Mouse (Mus musculus) ZHBTc4 (cell line): ENCODE data around the gene Plk5.

ENCODE experiments used
- DNase-seq: peaks from one replicate; pipeline ENCODE4 v3.0.0-alpha.2; 2011; ENCODE audit warnings: low read depth, low spot score

Gene Plk5

DNA sequence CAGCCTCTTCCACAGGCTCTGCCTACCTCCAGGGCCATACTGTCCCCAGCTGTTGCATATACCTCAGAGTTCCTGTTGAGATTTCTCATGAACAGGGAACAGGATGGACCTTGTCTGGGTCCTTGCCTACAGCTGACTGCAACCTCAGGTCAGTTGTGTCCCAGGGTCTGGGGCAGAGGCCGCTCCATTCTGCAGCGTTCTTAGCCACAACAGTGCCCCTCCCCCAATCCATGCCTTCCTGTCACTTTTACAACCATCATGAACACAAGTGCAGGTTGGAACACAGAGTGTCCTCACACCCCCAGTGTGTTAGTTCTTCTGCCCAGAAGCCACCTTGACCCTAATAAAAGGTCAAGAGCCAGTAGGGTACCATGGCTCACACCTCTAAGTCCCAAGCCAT is 32.5 kb downstream of the Plk5 start:
- DNase-seq: no peak

DNA sequence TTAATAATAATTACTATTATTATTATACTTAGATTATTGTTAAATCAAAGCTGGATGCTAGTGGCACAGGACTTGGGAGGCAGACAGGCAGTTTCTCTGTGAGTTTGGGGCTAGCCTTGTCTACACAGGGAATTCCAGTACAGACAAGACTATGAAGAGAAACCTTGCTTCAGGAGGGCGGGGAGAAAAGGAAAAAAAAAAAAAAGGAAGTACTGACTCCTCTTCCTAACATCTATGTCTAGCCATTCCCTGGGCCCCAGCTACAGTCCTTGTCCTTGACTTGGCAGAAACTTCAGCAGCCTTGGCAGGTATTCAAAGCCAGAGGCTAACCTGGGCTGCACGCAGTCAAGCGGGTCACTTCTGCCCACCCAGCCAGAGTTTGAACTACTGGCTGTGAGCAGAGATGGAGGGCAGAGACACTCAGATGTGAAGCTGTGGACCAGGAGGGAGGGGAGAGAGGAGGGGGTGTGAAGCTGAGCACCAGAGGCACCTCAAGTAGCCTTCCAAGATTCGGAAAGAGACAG is 33.0 kb downstream of the Plk5 start:
- DNase-seq: no peak

DNA sequence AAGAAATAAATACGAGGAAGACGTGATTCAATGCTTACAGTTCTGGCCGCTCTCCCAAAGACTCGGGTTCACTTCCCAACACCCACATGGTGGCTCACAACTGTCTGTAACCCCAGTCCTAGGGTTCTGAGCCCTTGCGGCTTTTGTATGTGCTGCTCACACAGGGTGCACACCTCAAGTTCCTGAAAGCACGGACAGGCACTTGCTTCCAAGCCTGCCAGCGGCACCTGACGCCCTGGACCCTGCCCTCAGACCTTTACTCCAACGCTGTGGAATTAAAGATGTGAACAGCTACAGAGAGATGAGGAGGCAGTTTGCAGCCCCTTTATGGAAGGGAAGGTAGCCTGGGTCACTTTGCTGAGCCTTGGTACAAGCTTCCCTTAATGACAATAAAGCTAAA is 34.4 kb downstream of the Plk5 start:
- DNase-seq: no peak

DNA sequence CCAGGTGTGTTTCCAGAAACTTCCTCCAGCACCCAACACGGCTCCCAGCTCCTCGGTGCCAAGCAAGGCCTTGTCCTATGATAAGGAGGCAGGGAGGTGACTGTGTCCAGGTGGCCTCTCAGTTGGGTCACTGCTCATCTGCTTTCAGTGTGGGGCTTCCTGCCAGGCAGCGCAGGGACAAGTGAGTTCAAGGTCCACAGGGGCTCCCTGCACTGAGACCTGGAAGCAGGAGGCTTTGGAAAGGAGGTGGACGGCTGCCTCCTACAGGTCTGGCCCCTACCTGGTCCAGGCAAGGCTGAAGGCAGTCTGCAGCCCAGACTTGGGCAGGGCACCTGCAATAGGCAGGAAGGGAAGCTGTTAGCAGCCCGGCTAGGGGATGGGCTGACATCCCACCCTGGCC is 36.4 kb downstream of the Plk5 start:
- no peak for DNase-seq

DNA sequence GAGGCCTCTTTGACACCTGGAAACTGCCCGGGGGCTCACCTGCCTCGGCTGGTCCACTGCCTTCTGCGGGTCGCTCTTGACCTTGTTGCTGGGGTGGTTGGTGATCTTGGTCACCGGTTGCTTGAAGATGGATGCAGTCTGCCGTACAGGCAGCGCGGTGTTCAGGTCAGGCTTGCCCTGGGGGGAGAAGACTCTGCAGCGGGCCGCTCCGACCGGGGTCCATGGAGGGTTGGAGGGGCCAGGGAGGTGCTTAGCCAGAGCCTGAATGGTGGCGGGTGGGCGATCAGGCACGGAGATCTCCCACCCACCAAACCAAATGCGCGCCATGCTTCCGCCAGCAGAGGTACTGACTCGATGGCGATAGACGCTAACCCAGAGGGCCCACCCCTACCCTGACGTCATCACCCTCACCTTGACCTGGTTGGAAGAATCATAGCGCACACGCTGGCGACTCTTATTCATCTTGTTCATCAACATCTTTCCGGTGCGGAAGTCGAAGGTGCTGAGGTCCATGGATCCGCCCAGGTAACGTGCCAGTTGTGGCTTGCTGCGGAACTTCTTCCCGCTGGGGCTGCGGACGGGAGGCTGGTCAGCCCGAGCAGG is 38.9 kb downstream of the Plk5 start:
- peak; percentile 70 for DNase-seq

DNA sequence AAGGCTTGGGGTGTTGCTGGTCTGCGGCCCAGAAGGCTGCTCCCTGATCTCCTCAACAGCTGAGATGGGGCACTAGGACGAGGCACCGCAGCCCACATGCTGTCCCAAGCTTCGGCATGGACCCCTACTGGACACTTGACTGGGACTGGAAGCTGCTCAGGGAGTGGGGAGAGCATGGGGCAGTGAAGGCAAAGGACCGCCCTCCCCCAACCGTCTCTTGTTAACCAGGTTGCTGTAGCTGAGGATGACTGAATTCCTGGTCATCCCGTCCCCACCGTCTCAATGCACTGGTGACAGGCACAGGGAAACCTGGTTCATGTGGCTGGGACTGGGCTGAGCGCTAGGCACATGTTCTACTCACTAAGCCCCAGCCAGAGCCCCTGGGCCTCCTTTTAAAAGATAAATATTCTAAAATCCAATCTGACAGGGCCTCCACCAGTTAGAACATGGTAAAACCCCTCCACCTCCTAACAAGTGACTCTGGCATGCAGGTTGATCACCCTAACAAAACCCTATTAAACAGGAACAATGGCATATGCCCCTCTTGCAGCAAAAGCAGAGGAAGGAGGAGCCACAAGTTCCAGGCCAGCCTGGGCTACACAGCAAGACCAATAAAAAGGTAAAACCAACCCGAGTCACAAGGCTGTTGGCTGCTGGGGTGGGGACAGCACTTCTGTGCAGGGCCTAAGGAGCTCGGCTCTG is 40.7 kb downstream of the Plk5 start:
- peak; percentile 75 for DNase-seq

DNA sequence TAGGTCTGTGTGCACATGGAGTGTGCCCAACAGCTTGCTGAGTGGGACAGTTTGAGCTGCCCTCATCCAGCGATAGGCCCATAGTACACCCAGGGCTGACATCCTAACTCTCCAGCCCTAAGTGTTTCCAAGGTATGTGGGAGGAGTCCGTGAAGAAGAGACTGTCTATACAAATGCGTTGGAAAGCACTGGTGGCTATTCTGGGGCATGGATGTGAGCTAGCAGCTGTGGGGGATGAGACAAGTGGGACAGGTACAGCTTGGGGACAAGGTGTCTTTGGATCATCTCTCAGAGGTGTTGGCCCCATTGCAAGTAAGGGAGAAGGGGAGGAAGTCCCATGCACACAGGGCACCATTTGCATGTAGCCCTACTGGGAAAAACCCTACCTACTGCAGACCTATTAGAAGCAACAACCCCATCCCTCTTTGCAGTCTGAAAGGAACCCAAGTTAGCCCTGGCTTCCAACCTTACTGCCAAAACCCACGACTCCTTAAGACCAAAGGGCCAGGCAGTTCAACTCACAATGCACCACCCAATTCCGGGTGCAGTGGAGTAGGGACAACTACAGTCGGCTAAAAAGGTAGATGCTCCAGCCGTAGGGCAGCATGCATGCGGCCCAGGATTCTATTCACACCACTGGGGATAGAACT is 41.4 kb downstream of the Plk5 start:
- peak; percentile 22 for DNase-seq

DNA sequence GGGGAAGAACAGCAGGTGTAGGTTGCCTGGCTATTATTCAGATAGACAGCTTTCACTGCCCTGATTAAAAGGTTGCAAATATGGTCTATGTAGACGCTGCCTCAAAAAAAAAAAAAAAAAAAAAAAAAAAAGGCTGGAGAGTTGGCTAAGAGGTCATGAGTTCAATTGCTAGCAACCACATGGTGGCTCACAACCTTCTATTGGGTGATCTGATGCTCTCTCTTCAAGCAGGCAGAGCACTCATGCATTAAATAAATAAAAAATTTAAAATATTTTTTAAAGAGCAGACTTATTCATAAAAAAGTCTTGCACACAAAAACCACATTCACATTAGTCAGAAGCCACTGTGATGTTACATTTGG is 41.9 kb downstream of the Plk5 start:
- no peak for DNase-seq

DNA sequence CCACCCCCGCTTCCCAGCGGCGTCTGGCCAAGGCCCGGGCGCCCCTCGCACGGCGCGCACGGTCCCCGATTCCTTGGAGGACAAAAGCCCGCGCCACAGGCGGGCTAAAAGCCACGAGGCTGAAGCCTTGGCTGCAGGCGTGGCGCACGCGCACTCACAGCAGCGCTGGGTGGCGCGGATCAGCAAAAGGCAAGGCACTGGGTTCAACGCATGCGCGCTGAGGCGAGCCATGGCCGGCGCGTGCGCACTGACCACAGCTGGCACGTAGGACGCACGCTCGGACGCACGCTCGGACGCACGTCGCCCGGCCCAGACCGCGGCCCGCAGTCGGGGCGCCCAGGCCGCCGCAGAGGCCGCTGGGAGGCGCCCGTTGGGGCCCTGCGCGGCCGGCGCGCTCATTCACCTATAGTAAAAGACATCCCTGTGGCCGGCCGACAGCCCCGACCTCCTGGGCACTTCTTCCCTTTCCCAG is 42.5 kb downstream of the Plk5 start:
- DNase-seq: peak; percentile 99

DNA sequence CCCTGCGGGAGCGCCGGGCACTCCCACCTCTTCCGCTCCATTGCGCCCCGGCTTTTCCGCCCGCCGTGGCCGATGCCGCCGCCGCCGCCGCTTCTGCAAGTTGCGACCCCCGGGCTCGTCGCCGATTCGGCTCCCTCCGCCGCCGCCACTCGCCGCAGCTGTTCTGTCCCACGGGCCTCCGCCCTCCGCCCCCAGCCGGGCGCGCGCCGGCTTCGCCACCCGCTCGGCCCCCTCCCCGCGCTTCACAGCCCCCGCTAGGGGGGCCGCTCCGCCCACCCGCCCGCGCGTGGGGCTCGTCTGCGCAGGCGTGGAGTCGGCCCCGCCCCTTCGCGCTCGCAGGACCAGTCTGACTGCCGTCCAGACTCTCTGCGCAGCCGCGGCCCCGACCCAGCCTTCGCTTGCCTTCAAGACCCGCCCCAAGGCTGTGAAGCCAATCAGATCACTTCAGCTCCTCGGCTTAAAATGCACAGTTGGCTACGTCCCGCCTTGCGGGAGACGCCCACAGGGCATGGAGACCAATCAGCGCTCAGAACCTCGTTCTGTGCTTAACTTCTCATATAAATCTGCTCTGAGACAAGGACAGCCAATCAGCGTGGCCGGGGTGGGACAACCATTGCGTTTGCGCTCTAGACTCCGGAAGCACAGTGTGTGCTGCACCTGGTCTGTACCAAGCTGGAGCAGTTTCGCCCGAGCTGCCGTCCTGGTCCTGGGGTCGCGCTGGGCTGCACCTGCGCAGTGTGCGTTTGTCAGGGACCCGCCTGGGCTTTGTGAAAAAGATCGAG is 43.1 kb downstream of the Plk5 start, which contains the start of gene Mbd3:
TSS of gene Mbd3 (minus strand) at position 360 of the 782 bp plus-strand sequence.
- DNase-seq: peak; percentile 100

DNA sequence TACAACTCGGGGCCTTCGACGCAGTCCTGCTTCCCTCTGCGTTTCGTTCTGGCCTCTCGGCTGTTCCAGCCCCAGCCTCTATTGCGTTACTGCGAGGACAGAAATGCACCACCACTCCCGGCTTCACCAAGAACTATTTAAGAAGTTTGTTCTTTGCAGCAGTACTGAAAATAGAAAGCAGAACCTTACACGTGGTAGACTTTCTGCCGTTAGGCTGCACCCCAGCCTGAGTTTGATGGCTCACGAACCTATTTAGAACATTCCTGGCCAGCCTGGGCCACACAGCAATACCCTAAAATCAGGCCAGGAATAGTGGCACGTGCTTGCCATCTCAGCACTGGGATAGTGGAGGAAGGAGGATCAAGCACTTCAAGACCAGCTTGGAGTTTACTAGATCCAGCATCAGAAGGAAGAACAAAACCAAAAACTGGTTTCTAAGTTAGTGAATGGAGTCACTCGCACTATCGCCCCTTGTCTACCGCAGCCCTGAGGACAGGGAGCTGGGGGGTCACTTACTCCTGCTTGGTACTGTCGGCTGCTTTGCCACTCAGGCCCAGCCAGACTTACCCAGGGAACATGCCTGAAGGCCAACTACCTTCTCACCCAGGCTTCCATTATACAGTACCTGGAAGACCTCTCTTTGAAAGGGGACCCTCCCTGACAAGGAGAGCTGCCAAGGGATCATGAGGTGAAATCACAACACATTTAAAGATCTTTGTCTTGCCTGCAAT is 43.9 kb downstream of the Plk5 start:
- no peak for DNase-seq

DNA sequence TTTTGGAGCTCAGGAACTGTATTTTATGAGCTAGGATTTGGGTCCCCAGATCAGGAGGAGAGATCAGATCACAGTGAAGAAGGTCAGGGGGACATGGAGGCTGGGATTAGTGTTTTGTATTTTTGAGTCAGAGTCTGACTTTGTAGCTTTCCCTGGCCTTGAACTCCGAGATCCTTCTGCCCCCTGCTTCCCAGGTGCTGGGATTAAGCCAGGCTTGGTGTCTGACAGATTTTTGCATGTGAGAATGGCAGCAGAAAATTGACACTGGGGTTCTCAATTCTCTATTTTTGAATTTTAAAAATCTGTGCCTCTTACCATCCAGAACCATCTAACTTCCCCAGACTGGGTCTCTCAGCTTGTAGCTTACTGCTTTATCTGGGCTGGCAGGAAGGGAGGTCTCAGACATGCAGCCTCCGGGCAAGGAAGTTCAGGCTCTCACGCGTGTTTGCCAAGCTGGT is 44.5 kb downstream of the Plk5 start:
- DNase-seq: no peak

DNA sequence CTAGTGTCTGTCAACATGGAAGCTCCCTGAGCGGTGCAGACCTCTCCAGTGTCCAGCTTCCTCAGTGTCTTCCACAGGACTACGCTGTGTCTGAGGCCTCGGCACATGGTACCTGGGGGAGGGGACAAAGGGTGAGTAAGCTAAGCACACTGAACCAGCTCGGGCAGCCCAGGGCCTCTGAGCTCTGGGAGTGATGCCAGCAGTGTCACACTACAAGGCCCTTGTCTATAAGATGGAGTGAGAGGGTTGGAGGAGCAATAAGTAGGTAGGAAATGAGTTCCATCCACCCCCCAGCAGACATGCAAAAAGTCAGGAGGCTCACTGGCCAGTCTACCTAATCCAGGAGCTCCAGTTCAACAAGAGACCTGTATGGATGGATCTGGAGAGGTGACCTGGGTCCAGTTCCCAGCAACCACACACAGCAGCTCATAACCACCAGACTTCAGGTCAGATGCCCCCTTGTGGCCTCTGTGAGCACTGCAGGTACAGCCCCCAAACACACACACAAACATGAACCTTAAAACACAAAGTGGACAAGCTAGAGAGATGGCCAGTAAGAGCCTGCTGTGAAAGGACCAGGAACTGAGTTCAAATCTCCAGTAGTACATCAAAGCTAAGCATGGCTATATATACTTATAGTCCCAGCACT is 46.9 kb downstream of the Plk5 start:
- DNase-seq: peak; percentile 82

DNA sequence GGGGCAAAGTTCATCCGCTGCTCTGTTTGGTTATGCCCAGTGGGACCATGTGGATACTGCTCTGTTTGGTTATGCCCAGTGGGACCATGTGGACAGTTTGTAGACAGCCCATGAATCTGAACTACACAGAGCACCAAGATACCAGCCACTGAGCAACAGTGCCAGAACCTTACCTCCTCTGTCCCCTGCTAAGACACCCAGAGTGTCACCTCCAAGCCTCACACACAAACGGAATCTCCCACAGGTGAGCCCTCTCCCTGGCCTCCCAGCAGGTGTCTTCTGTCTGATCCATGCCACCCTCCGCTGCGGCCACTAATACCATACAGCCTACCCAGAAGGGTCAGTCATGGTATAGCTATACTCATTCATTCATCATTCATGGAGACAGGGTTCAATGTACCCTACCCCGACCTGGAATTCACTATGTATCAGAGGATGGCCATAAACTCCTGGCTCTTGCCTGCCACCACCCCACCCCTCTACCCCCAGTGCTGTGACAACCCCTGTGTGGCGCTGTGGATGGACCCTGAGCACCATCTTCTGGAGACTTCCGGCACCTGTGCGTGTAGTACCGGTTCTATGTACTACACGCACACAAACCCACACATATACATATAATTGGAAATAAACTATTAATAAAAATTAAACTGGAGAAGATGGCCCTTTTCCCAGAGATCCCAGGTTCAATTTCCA is 49.4 kb downstream of the Plk5 start:
- DNase-seq: no peak

DNA sequence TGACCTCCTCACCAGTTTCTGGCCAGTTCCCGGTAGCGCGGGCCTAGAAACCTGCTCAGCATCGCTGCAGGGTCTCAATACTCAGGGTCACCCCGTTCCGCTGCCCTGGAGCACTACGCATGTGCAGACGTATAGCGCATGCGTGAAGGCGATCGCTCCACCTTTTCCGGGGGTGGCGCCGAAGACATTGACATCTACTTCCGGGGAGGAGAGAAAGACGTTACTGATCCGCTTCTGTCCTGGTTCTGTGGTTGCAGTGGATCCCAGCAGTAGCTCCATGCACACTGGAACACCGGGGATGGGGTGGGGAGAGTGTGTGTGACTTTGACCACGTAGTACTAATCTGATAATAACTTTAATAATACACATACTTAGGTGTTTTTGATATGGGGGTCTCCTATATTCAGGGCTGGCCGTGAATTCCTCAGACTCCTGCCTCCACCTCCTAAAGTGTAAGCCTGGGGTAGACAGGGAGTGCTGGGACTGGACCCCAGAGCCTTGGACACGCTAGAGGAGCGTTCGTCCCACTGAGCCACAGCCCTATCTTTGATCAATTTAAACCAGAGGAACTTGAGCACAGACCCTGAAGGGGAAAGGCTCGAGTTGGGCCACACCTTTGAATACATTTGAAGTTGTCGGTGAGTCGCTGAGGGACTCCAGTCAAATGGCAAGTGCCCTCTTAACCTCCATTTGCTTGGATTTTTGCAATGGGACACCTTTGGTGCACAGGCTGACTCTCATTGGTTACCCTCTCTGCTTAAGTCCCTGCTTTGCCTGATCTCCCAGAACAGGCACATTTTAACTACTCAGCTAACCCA is 50.6 kb downstream of the Plk5 start, which contains the start of gene Uqcr11:
TSS of gene Uqcr11 (minus strand) at position 147 of the 818 bp plus-strand sequence.
- peak; percentile 96 for DNase-seq

DNA sequence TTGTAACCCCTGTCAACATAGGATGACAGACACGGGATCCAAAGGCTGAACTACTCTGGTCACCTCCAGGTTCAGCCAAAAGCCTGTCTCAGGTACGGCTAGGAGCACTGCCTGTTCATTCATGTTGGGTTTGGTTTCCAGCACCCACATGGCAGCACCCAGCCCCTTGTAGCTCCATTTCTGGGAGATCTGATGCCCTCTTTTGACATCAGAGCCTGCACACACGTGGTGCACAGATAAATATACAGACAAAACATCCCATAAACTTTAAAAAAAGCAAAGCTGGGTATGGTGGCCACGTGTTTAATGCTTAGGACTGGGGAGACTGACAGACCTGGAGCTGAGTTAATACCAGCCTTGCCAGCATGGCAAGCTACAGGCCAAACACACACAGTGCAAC is 51.7 kb downstream of the Plk5 start:
- no peak for DNase-seq

DNA sequence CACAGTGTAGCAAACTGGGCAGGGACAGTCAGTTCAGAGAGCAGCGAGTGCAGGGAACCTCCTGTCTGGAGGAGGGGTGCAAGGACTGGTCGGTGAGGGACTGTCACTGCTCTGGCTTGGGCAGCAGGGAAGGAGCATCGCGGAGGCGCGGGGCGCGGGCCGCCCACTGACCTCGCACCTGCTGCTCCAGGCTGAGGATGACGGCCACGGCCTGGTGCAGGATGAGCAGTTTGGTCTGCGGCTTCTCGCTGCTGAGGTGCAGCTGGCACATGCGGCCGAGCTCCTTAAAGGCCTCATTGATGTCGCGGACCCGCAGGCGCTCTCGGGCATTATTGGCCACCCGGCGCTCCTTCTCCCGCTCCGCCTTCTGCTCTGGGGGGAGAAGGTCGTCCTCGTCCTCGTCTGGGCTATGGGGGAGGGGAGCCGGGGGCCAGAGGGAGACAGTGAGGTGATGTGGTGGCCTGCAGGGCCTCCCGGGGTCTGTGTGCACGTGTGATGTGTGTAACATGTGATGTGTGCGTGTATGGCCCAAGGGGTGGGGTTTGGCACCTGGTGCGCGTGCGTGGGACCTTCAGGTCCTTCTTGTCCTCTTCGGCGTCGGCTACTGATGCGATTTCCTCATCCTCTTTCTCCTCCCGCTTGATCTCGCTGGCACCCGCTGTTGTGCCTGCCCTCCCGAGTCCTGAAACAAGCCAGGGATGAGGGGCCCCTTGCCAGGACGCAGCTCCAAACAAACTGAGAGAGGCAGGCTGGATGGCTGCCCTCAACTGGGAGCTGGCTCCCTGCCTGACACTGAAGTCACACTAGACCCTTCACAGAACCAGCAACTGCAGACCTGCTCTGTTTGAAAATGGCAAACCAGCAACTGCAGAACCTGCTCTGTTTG is 56.6 kb downstream of the Plk5 start:
- peak; percentile 24 for DNase-seq
